In the genomic region with DNA sequence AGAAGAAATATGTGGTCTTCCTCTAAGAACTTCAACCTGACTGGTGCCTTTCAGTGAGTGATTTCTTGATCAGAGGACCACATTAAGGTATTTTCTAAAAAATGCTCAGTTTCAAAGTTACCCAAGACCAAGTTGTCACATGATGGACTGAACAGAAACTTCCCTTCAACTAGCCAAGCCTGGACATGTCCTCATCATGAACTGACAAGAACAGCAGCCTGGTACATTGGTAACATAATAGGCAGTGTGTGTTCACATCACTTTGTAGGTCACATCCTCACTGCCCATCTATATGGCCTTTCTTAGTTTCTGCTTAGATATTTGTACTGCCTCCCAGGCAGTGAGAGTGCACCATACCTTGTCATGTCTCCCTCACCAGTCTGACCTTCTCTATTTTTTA, we compare ENCODE assay signal across 8 mouse cellular contexts. TPM values are rescaled to one million over a fixed set of nuclear protein-coding genes. Genes with fewer than 3 reads are reported as not detected.
"Had no signal": no experiment of that assay in that cellular context is flagged by ENCODE, and none has a peak within 500 bp of the region (broad histone marks: within the 10 kb centered on the region; RNA-seq: fewer than 3 reads in every experiment).

No protein-coding gene starts in this region.

RNA-seq across cellular contexts. Expression of a gene that starts 26.5 kb away (rescaled TPM):
- polyA plus RNA-seq: testis, adult 2 months had no signal

RNA-seq across cellular contexts. Expression of a gene that starts 26.6 kb away (rescaled TPM):
- total RNA-seq: neutrophil, adult 5-6 weeks had no signal
- polyA plus RNA-seq: small intestine, adult 2 months; spleen, adult 2 months; stomach, embryonic 14.5 days; stomach, postnatal 0 days; testis, adult 2 months; thymus, adult 2 months; urinary bladder, adult 2 months had no signal
